Mouse (Mus musculus) ovary, adult 10 weeks (tissue): ENCODE data around the gene Tas2r129. TPM values are rescaled to one million over a fixed set of nuclear protein-coding genes. Genes with fewer than 3 reads are reported as not detected.

ENCODE experiments used
- polyA plus RNA-seq: library from polyadenylated mRNA; stranded (reverse); fragments of 350-450 nt; fragmentation: Illumina TruSeq; extraction: RNeasy Lipid Tissue Mini Kit (QIAGEN cat#74804); gene quantifications from one replicate; pipeline ENCODE4 v1.2.3, GENCODE M21; 2014

The Tas2r129 gene
- polyA plus RNA-seq = not detected

DNA sequence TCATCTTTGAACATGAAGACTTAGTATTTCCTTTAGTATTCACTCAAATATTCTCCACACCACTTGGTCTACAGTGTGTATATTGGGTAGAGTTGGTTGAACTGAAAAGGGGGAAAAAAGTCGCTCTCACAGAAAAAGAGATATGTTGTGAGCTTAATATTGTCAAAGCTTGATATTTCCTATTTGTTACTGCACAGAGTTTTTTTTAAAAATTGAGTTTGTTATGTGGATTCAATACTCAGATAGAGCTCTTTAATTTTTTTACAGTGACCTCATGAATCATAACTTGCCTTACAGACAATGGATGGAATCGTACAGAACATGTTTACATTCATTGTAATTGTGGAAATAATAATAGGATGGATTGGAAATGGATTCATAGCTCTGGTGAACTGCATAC lies at the start of gene Tas2r129:
Gene Tas2r129, plus strand, starts transcription at position 301 of the 400 bp plus-strand sequence.

DNA sequence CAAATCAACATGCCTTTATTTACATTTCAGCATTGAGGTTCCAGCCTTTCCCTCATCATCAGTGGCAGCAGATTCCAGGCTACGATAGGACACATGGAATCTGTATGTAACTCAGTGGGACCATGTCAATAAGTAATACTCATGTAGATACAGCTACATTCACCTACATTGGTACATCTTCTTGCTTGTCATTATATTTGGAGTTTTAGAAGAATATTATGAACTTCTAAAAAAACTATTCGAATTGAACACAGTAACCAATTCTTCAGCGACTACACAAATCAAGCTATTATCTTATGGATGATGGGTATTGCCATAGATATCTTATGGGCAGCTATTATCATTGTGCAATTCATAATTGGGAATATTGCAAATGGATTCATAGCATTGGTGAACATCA lies 41.6 kb upstream of the Tas2r129 start, which contains the start of gene Tas2r125:
Gene Tas2r125, plus strand, starts transcription at position 301 of the 400 bp plus-strand sequence.

DNA sequence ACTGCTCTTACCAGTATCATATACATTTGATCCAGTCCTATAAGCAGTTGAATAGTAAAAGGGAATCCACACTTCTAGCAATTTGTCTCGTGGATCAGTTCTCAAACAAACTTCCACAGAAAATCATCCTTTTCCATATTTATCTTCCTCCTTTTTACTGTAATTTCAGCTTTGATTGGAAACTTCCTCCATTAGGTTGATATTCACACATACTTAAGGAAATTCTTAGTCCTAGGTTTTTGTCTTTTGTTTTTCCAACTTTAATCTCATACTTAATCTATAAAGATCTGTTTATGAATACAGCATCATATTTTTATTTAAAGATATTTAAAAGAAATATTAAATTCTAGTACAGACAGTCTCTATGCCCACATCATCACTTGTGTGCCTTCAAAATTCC lies 6.9 kb downstream of the Tas2r129 start, which contains the start of gene Tas2r131:
Gene Tas2r131, minus strand, starts transcription at position 101 of the 400 bp plus-strand sequence.

DNA sequence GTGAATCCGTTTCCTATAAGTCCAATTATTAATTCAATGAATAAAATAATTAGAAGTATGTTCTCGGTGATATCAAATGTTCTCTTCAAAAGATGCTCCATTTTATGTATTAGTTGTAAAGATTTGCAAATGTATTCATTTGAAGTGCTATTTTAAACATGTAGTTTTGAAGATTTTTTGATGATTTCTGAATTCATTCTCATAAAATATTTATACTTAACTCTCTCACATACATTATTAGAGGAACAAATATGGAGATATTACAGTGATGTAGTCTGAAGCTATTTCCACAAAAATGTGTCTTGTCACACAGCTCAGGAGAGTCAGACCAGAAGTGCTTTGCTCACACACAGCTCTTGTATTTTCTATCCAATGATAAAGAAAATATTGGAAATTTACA lies 30.0 kb downstream of the Tas2r129 start, which contains the start of gene Tas2r109:
Gene Tas2r109, minus strand, starts transcription at position 101 of the 400 bp plus-strand sequence.

Other genes starting within 250 kb of the Tas2r129 start
- not detected for gene Tas2r122, start 239.2 kb upstream of the Tas2r129 start, polyA plus RNA-seq
- not detected for gene Tas2r115, start 213.1 kb upstream of the Tas2r129 start, polyA plus RNA-seq
- not detected for gene Tas2r124, start 196.4 kb upstream of the Tas2r129 start, polyA plus RNA-seq
- not detected for gene Tas2r102, start 189.0 kb upstream of the Tas2r129 start, polyA plus RNA-seq
- not detected for gene Tas2r136, start 172.9 kb upstream of the Tas2r129 start, polyA plus RNA-seq
- gene Tas2r117, start 148.3 kb upstream of the Tas2r129 start, polyA plus RNA-seq = not detected
- not detected for gene Tas2r123, start 104.0 kb upstream of the Tas2r129 start, polyA plus RNA-seq
- gene Tas2r116, start 95.7 kb upstream of the Tas2r129 start, polyA plus RNA-seq = not detected
- gene Tas2r110, start 83.1 kb upstream of the Tas2r129 start, polyA plus RNA-seq = not detected
- gene Tas2r113, start 58.1 kb upstream of the Tas2r129 start, polyA plus RNA-seq = not detected
- not detected for gene Tas2r125, start 41.5 kb upstream of the Tas2r129 start, polyA plus RNA-seq
- not detected for gene Tas2r131, start 6.8 kb downstream of the Tas2r129 start, polyA plus RNA-seq
- not detected for gene Tas2r109, start 29.9 kb downstream of the Tas2r129 start, polyA plus RNA-seq
- not detected for gene Tas2r103, start 86.0 kb downstream of the Tas2r129 start, polyA plus RNA-seq
- not detected for gene Tas2r140, start 104.7 kb downstream of the Tas2r129 start, polyA plus RNA-seq
- 315 TPM for gene Smim10l1, start 153.8 kb downstream of the Tas2r129 start, polyA plus RNA-seq